Mouse (Mus musculus): ENCODE measurements at regions not wholly inside any gene's neighbourhood (a gene's known extent, or its start where the extent isn't known, plus 50 kb on each side); places are given as distances from the start of the nearest gene placed in this dataset.

GRCm38 (mm10) chr5:11983452-11983851, 65.6 kb downstream of the 4933402N22Rik start:
- H3K4me2 ChIP-seq (ENCODE audit: low read length): no peak overlapping the region
- H3K9me3 ChIP-seq (ENCODE audit: control insufficient read depth, low read length): no peaks in the 10 kb centered on the region
- no peak overlapping the region for H3K27ac ChIP-seq (replicated peaks; ENCODE audit: low read depth, low read length)
- no peak for DNase-seq
- H3K4me1 ChIP-seq (ENCODE audit: control insufficient read depth, insufficient read depth, low read length): no peaks in the 10 kb centered on the region
- no peak overlapping the region for H3K4me3 ChIP-seq (replicated peaks; ENCODE audit: low read depth, low read length)
- ATAC-seq (ENCODE audit: low FRiP score, low TSS enrichment): no peak
- WGBS: 69% methylated on average over 4 of the region's 4 CpGs
- H3K27me3 ChIP-seq (ENCODE audit: control insufficient read depth, insufficient read depth, low read length): no peaks in the 10 kb centered on the region
- H3K36me3 ChIP-seq (ENCODE audit: control insufficient read depth, insufficient read depth, low read length): no peaks in the 10 kb centered on the region
- no peak overlapping the region for H3K9ac ChIP-seq (replicated peaks; ENCODE audit: low read length)

- H3K4me3 ChIP-seq (replicated peaks; ENCODE audit: low read depth, low read length): no peak overlapping the region
- ATAC-seq (ENCODE audit: low FRiP score, low TSS enrichment) (no peak), DNase-seq (no peak)
- no peaks in the 10 kb centered on the region for H3K36me3 ChIP-seq (ENCODE audit: control insufficient read depth, insufficient read depth, low read length)
- H3K9ac ChIP-seq (replicated peaks; ENCODE audit: low read length): no peak overlapping the region
- H3K9me3 ChIP-seq (ENCODE audit: control insufficient read depth, low read length): no peaks in the 10 kb centered on the region
- H3K4me2 ChIP-seq (ENCODE audit: low read length): no peak overlapping the region
- H3K27me3 ChIP-seq (ENCODE audit: control insufficient read depth, insufficient read depth, low read length): no peaks in the 10 kb centered on the region
- H3K4me1 ChIP-seq (ENCODE audit: control insufficient read depth, insufficient read depth, low read length): no peaks in the 10 kb centered on the region
- 87% methylated on average over 5 of the region's 5 CpGs for WGBS
- no peak overlapping the region for H3K27ac ChIP-seq (replicated peaks; ENCODE audit: low read depth, low read length)
Measured at GRCm38 (mm10) chr5:11989140-11989539, 71.3 kb downstream of the 4933402N22Rik start.

- H3K36me3 ChIP-seq (ENCODE audit: control insufficient read depth, insufficient read depth, low read length): no peaks in the 10 kb centered on the region
- H3K9me3 ChIP-seq (ENCODE audit: control insufficient read depth, low read length): no peaks in the 10 kb centered on the region
- no peak overlapping the region for H3K4me2 ChIP-seq (ENCODE audit: low read length)
- no peaks in the 10 kb centered on the region for H3K4me1 ChIP-seq (ENCODE audit: control insufficient read depth, insufficient read depth, low read length)
- DNase-seq: no peak
- no peaks in the 10 kb centered on the region for H3K27me3 ChIP-seq (ENCODE audit: control insufficient read depth, insufficient read depth, low read length)
- H3K4me3 ChIP-seq (replicated peaks; ENCODE audit: low read depth, low read length): no peak overlapping the region
- no peak for ATAC-seq (ENCODE audit: low FRiP score, low TSS enrichment)
- no peak overlapping the region for H3K9ac ChIP-seq (replicated peaks; ENCODE audit: low read length)
- H3K27ac ChIP-seq (replicated peaks; ENCODE audit: low read depth, low read length): no peak overlapping the region
Measured at GRCm38 (mm10) chr5:12000777-12001176, 82.9 kb downstream of the 4933402N22Rik start.

- H3K4me1 ChIP-seq (ENCODE audit: control insufficient read depth, insufficient read depth, low read length): no peaks in the 10 kb centered on the region
- DNase-seq: no peak
- WGBS: 91% methylated on average over 3 of the region's 3 CpGs
Measured at GRCm38 (mm10) chr5:12006473-12006872, 88.6 kb downstream of the 4933402N22Rik start.

GRCm38 (mm10) chr5:12016332-12016731, 98.5 kb downstream of the 4933402N22Rik start:
- Histone ChIP-seq H3K36me3 (ENCODE audit: control insufficient read depth, insufficient read depth, low read length) (no peaks in the 10 kb centered on the region), H3K4me2 (ENCODE audit: low read length) (no peak overlapping the region), H3K9me3 (ENCODE audit: control insufficient read depth, low read length) (no peaks in the 10 kb centered on the region), H3K9ac (replicated peaks; ENCODE audit: low read length) (no peak overlapping the region), H3K4me3 (replicated peaks; ENCODE audit: low read depth, low read length) (no peak overlapping the region), H3K27me3 (ENCODE audit: control insufficient read depth, insufficient read depth, low read length) (no peaks in the 10 kb centered on the region), H3K27ac (replicated peaks; ENCODE audit: low read depth, low read length) (no peak overlapping the region), H3K4me1 (ENCODE audit: control insufficient read depth, insufficient read depth, low read length) (no peaks in the 10 kb centered on the region)
- no peak for DNase-seq
- ATAC-seq (ENCODE audit: low FRiP score, low TSS enrichment): no peak
- WGBS: 82% methylated on average over 1 of the region's 1 CpGs

More at GRCm38 (mm10) chr5:12006473-12006872, 88.6 kb downstream of the 4933402N22Rik start:
- H3K27me3 ChIP-seq (ENCODE audit: control insufficient read depth, insufficient read depth, low read length): no peaks in the 10 kb centered on the region
- no peak overlapping the region for H3K4me2 ChIP-seq (ENCODE audit: low read length)
- ATAC-seq (ENCODE audit: low FRiP score, low TSS enrichment): no peak
- no peaks in the 10 kb centered on the region for H3K36me3 ChIP-seq (ENCODE audit: control insufficient read depth, insufficient read depth, low read length)
- H3K9ac ChIP-seq (replicated peaks; ENCODE audit: low read length): no peak overlapping the region
- H3K4me3 ChIP-seq (replicated peaks; ENCODE audit: low read depth, low read length): no peak overlapping the region
- no peaks in the 10 kb centered on the region for H3K9me3 ChIP-seq (ENCODE audit: control insufficient read depth, low read length)
- no peak overlapping the region for H3K27ac ChIP-seq (replicated peaks; ENCODE audit: low read depth, low read length)

- H3K27ac ChIP-seq (replicated peaks; ENCODE audit: low read depth, low read length): no peak overlapping the region
- DNase-seq (no peak), ATAC-seq (ENCODE audit: low FRiP score, low TSS enrichment) (no peak)
- H3K9ac ChIP-seq (replicated peaks; ENCODE audit: low read length): no peak overlapping the region
- H3K36me3 ChIP-seq (ENCODE audit: control insufficient read depth, insufficient read depth, low read length): no peaks in the 10 kb centered on the region
- H3K4me3 ChIP-seq (replicated peaks; ENCODE audit: low read depth, low read length): no peak overlapping the region
- H3K4me2 ChIP-seq (ENCODE audit: low read length): no peak overlapping the region
- H3K4me1 ChIP-seq (ENCODE audit: control insufficient read depth, insufficient read depth, low read length): no peaks in the 10 kb centered on the region
- no peaks in the 10 kb centered on the region for H3K27me3 ChIP-seq (ENCODE audit: control insufficient read depth, insufficient read depth, low read length)
- H3K9me3 ChIP-seq (ENCODE audit: control insufficient read depth, low read length): no peaks in the 10 kb centered on the region
Measured at GRCm38 (mm10) chr5:12020489-12020888, 102.6 kb downstream of the 4933402N22Rik start.

- no peak for DNase-seq
- Histone ChIP-seq H3K4me2 (ENCODE audit: low read length) (no peak overlapping the region), H3K4me1 (ENCODE audit: control insufficient read depth, insufficient read depth, low read length) (no peaks in the 10 kb centered on the region), H3K9me3 (ENCODE audit: control insufficient read depth, low read length) (no peaks in the 10 kb centered on the region), H3K4me3 (replicated peaks; ENCODE audit: low read depth, low read length) (no peak overlapping the region), H3K36me3 (ENCODE audit: control insufficient read depth, insufficient read depth, low read length) (no peaks in the 10 kb centered on the region), H3K27ac (replicated peaks; ENCODE audit: low read depth, low read length) (no peak overlapping the region), H3K9ac (replicated peaks; ENCODE audit: low read length) (no peak overlapping the region), H3K27me3 (ENCODE audit: control insufficient read depth, insufficient read depth, low read length) (no peaks in the 10 kb centered on the region)
- ATAC-seq (ENCODE audit: low FRiP score, low TSS enrichment): no peak
Measured at GRCm38 (mm10) chr5:12024705-12025383, 107.0 kb downstream of the 4933402N22Rik start.

- no peak overlapping the region for H3K4me2 ChIP-seq (ENCODE audit: low read length)
- peak; percentile 76 for ATAC-seq (ENCODE audit: low FRiP score, low TSS enrichment)
- 15% methylated on average over 5 of the region's 5 CpGs for WGBS
Measured at GRCm38 (mm10) chr5:12030002-12030401, 112.2 kb downstream of the 4933402N22Rik start.

GRCm38 (mm10) chr5:12049806-12050205, 132.0 kb downstream of the 4933402N22Rik start:
- Histone ChIP-seq H3K9me3 (ENCODE audit: control insufficient read depth, low read length) (no peaks in the 10 kb centered on the region; the same call in 1 of the 2 replicates), H3K27ac (replicated peaks; ENCODE audit: low read depth, low read length) (no peak overlapping the region), H3K9ac (replicated peaks; ENCODE audit: low read length) (no peak overlapping the region), H3K4me1 (ENCODE audit: control insufficient read depth, insufficient read depth, low read length) (no peaks in the 10 kb centered on the region), H3K36me3 (ENCODE audit: control insufficient read depth, insufficient read depth, low read length) (no peaks in the 10 kb centered on the region), H3K27me3 (ENCODE audit: control insufficient read depth, insufficient read depth, low read length) (no peaks in the 10 kb centered on the region), H3K4me2 (ENCODE audit: low read length) (no peak overlapping the region), H3K4me3 (replicated peaks; ENCODE audit: low read depth, low read length) (no peak overlapping the region)
- 88% methylated on average over 1 of the region's 1 CpGs for WGBS
- ATAC-seq (ENCODE audit: low FRiP score, low TSS enrichment): no peak
- DNase-seq: no peak

More at GRCm38 (mm10) chr5:12030002-12030401, 112.2 kb downstream of the 4933402N22Rik start:
- H3K27me3 ChIP-seq (ENCODE audit: control insufficient read depth, insufficient read depth, low read length): no peaks in the 10 kb centered on the region
- H3K4me3 ChIP-seq (replicated peaks; ENCODE audit: low read depth, low read length): no peak overlapping the region
- H3K9me3 ChIP-seq (ENCODE audit: control insufficient read depth, low read length): no peaks in the 10 kb centered on the region
- DNase-seq: peak; percentile 91
- no peak overlapping the region for H3K27ac ChIP-seq (replicated peaks; ENCODE audit: low read depth, low read length)
- no peaks in the 10 kb centered on the region for H3K36me3 ChIP-seq (ENCODE audit: control insufficient read depth, insufficient read depth, low read length)
- H3K9ac ChIP-seq (replicated peaks; ENCODE audit: low read length): no peak overlapping the region
- no peaks in the 10 kb centered on the region for H3K4me1 ChIP-seq (ENCODE audit: control insufficient read depth, insufficient read depth, low read length)

Data from midbrain, embryonic 14.5 days (tissue).